Mouse (Mus musculus) liver, postnatal 0 days (tissue): ENCODE data around the gene Defb36.

Experiments
- CTCF ChIP-seq: sonication (generic); IDR thresholded peaks from 2 replicates; pipeline ENCODE4 v1.5.1; 2016; ENCODE audit warnings: antibody characterized with exemption, low read depth
- EP300 ChIP-seq: IDR thresholded peaks from 2 replicates; pipeline ENCODE4 v1.6.1; 2016; ENCODE audit warnings: antibody characterized with exemption, low read depth, mild to moderate bottlenecking

DNA sequence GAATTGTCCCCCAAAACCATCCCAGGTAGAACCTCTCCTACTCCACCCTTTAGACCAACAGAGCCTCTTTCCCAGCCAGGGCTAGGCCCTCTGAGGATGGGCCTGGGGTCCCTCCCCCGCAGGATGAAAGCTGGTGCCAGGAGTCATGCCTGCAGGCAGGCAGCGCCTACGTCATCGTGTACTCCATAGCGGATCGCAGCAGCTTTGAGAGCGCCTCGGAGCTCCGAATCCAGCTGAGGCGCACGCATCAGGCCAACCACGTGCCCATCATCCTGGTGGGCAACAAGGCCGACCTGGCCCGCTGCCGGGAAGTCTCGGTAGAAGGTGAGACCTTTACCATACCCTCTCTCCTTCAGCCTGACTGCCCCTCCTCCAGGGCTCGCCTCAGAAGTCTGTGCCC, 29.2 kb downstream of the Defb36 start:
- TF ChIP-seq CTCF (no peak), EP300 (no peak)
